Mouse (Mus musculus) MEL (cell line): Measurements from ENCODE around the gene Cldn4. TPM values are rescaled to one million over a fixed set of nuclear protein-coding genes. Genes with fewer than 3 reads are reported as not detected.

Source experiments
- DNase-seq: peaks from one replicate; pipeline ENCODE4 v3.0.0; 2011; ENCODE audit warnings: low read depth, low spot score
- H3K27ac ChIP-seq: 2 replicates; pipeline ENCODE4 v1.5.1; 2012; ENCODE audit warnings: low read depth, mild to moderate bottlenecking, control low read depth, low read length, moderate library complexity; ENCODE audit not compliant: control insufficient read depth
- H3K27me3 ChIP-seq, 2 experiments: fragments of 150-350 bp in 1 of 2; sonication (generic) in 1 of 2; 2 replicates each; pipeline ENCODE4 v1.6.1; 2012; ENCODE audit warnings: low read length in 2 of 2, mild to moderate bottlenecking in 2 of 2, improper control_type of control experiment in 1 of 2, moderate library complexity in 1 of 2; ENCODE audit not compliant: insufficient read depth in 2 of 2, control insufficient read depth in 1 of 2
- H3K36me3 ChIP-seq, 2 experiments: 2 replicates each; pipeline ENCODE4 v1.6.1; 2012 to 2014; ENCODE audit warnings: low read length in 2 of 2, improper control_type of control experiment in 1 of 2, inconsistent platforms in 1 of 2, mild to moderate bottlenecking in 1 of 2; ENCODE audit not compliant: insufficient read depth in 2 of 2, control insufficient read depth in 1 of 2
- H3K4me1 ChIP-seq, 2 experiments: fragments of 150-350 bp in 1 of 2; sonication (generic) in 1 of 2; 2 replicates each; pipeline ENCODE4 v1.6.1; 2012; ENCODE audit warnings: low read length in 2 of 2, improper control_type of control experiment in 1 of 2, mild to moderate bottlenecking in 1 of 2; ENCODE audit not compliant: insufficient read depth in 2 of 2, control insufficient read depth in 1 of 2
- H3K4me3 ChIP-seq, 2 experiments: fragments of 150-350 bp in 1 of 2; sonication (generic) in 1 of 2; 2 replicates each; pipeline ENCODE4 v1.5.1; 2012; ENCODE audit warnings: low read depth in 2 of 2, low read length in 2 of 2, mild to moderate bottlenecking in 2 of 2, moderate library complexity in 2 of 2, control low read depth in 1 of 2, improper control_type of control experiment in 1 of 2; ENCODE audit not compliant: control insufficient read depth in 1 of 2, insufficient read depth in 1 of 2
- H3K79me2 ChIP-seq: 2 replicates; pipeline ENCODE4 v1.6.1; 2012; ENCODE audit warnings: mild to moderate bottlenecking, low read length, moderate library complexity; ENCODE audit not compliant: control insufficient read depth, poor library complexity, insufficient read depth
- H3K9ac ChIP-seq: 2 replicates; pipeline ENCODE4 v1.6.1; 2012; ENCODE audit warnings: low read depth, mild to moderate bottlenecking, control low read depth, low read length, moderate library complexity; ENCODE audit not compliant: control insufficient read depth, poor library complexity, severe bottlenecking
- H3K9me3 ChIP-seq: fragments of 150-350 bp; sonication (generic); replicated peaks from 2 replicates; pipeline ENCODE4 v1.6.1; 2012; ENCODE audit warnings: mild to moderate bottlenecking, low read length, improper control_type of control experiment, moderate library complexity; ENCODE audit not compliant: insufficient read depth
- BHLHE40 ChIP-seq: IDR thresholded peaks from 2 replicates; pipeline ENCODE4 v1.6.1; 2012; ENCODE audit warnings: low read depth, mild to moderate bottlenecking, inconsistent platforms, low read length, improper control_type of control experiment, borderline replicate concordance
- CHD1 ChIP-seq: IDR thresholded peaks from 2 replicates; pipeline ENCODE4 v1.6.1; 2012; ENCODE audit warnings: low read depth, mild to moderate bottlenecking, inconsistent platforms, low read length, improper control_type of control experiment
- CHD2 ChIP-seq: IDR thresholded peaks from 2 replicates; pipeline ENCODE4 v1.6.1; 2011; ENCODE audit warnings: low read length, improper control_type of control experiment
- CTCF ChIP-seq, 3 experiments: IDR thresholded peaks in 2 of 3; conservative IDR thresholded peaks in 1 of 3; 2 replicates each; pipeline ENCODE4 v1.5.1; 2011 to 2012; ENCODE audit warnings: low read length in 3 of 3, low read depth in 2 of 3, mild to moderate bottlenecking in 2 of 3, improper control_type of control experiment in 1 of 3, inconsistent platforms in 1 of 3, mixed read lengths in 1 of 3, moderate library complexity in 1 of 3; ENCODE audit not compliant: control insufficient read depth in 1 of 3, insufficient read depth in 1 of 3, poor library complexity in 1 of 3, severe bottlenecking in 1 of 3
- E2F4 ChIP-seq: IDR thresholded peaks from 2 replicates; pipeline ENCODE4 v1.6.1; 2011; ENCODE audit warnings: low read depth, low read length, improper control_type of control experiment, borderline replicate concordance
- ELF1 ChIP-seq: IDR thresholded peaks from 2 replicates; pipeline ENCODE4 v1.6.1; 2014; ENCODE audit warnings: low read depth, mild to moderate bottlenecking, inconsistent platforms, low read length, improper control_type of control experiment, moderate library complexity
- EP300 ChIP-seq, 2 experiments: IDR thresholded peaks; 2 replicates each; pipeline ENCODE4 v1.6.1; 2011; ENCODE audit warnings: improper control_type of control experiment in 2 of 2, low read length in 2 of 2, low read depth in 1 of 2, mild to moderate bottlenecking in 1 of 2
- ETS1 ChIP-seq: IDR thresholded peaks from 2 replicates; pipeline ENCODE4 v1.6.1; 2012; ENCODE audit warnings: low read depth, mild to moderate bottlenecking, inconsistent platforms, low read length, improper control_type of control experiment, moderate library complexity
- GABPA ChIP-seq: IDR thresholded peaks from 2 replicates; pipeline ENCODE4 v1.6.1; 2012; ENCODE audit warnings: low read depth, mild to moderate bottlenecking, inconsistent platforms, low read length, improper control_type of control experiment, moderate library complexity
- GATA1 ChIP-seq: IDR thresholded peaks from 2 replicates; pipeline ENCODE4 v1.6.1; 2011; ENCODE audit warnings: low read depth, low read length, improper control_type of control experiment
- JUND ChIP-seq: IDR thresholded peaks from 2 replicates; pipeline ENCODE4 v1.6.1; 2011; ENCODE audit warnings: low read depth, mild to moderate bottlenecking, improper control_type of control experiment, low read length
- MAX ChIP-seq: IDR thresholded peaks from 2 replicates; pipeline ENCODE4 v1.6.1; 2011; ENCODE audit warnings: low read length, improper control_type of control experiment
- MAZ ChIP-seq: IDR thresholded peaks from 2 replicates; pipeline ENCODE4 v1.6.1; 2012; ENCODE audit warnings: low read depth, mild to moderate bottlenecking, inconsistent platforms, low read length, improper control_type of control experiment
- MEF2A ChIP-seq: IDR thresholded peaks from 2 replicates; pipeline ENCODE4 v1.6.1; 2014; ENCODE audit warnings: low read depth, mild to moderate bottlenecking, inconsistent platforms, low read length, improper control_type of control experiment; ENCODE audit not compliant: poor library complexity, insufficient replicate concordance, severe bottlenecking; ENCODE audit errors: extremely low read depth
- MXI1 ChIP-seq: IDR thresholded peaks from 2 replicates; pipeline ENCODE4 v1.6.1; 2011; ENCODE audit warnings: mild to moderate bottlenecking, low read depth, low read length, improper control_type of control experiment
- MYB ChIP-seq: IDR thresholded peaks from 2 replicates; pipeline ENCODE4 v1.6.1; 2011; ENCODE audit warnings: mild to moderate bottlenecking, low read depth, low read length, improper control_type of control experiment
- MYC ChIP-seq: IDR thresholded peaks from 2 replicates; pipeline ENCODE4 v1.6.1; 2011; ENCODE audit warnings: low read depth, mild to moderate bottlenecking, low read length, improper control_type of control experiment, moderate library complexity
- NELFE ChIP-seq: IDR thresholded peaks from 2 replicates; pipeline ENCODE4 v1.6.1; 2011; ENCODE audit warnings: low read depth, low read length, improper control_type of control experiment
- NRF1 ChIP-seq: IDR thresholded peaks from 2 replicates; pipeline ENCODE4 v1.6.1; 2014; ENCODE audit warnings: low read depth, mild to moderate bottlenecking, inconsistent platforms, low read length, improper control_type of control experiment, moderate library complexity; ENCODE audit not compliant: poor library complexity, insufficient read depth, severe bottlenecking
- POLR2A ChIP-seq, 2 experiments: IDR thresholded peaks; 2 replicates each; pipeline ENCODE4 v1.6.1; 2011 to 2012; ENCODE audit warnings: low read length in 2 of 2, mild to moderate bottlenecking in 2 of 2, control low read depth in 1 of 2, improper control_type of control experiment in 1 of 2, low read depth in 1 of 2, moderate library complexity in 1 of 2; ENCODE audit not compliant: control insufficient read depth in 1 of 2, insufficient read depth in 1 of 2, poor library complexity in 1 of 2
- POLR2AphosphoS2 ChIP-seq: IDR thresholded peaks from 2 replicates; pipeline ENCODE4 v1.6.1; 2011; ENCODE audit warnings: low read length, improper control_type of control experiment
- RAD21 ChIP-seq: IDR thresholded peaks from 2 replicates; pipeline ENCODE4 v1.6.1; 2011; ENCODE audit warnings: mild to moderate bottlenecking, low read depth, low read length, improper control_type of control experiment
- RCOR1 ChIP-seq: IDR thresholded peaks from 2 replicates; pipeline ENCODE4 v1.6.1; 2012; ENCODE audit warnings: low read depth, mild to moderate bottlenecking, inconsistent platforms, low read length, improper control_type of control experiment
- SIN3A ChIP-seq: IDR thresholded peaks from 2 replicates; pipeline ENCODE4 v1.6.1; 2012; ENCODE audit warnings: low read length, improper control_type of control experiment, inconsistent platforms
- SMC3 ChIP-seq: IDR thresholded peaks from 2 replicates; pipeline ENCODE4 v1.6.1; 2011; ENCODE audit warnings: low read depth, low read length, improper control_type of control experiment
- TAL1 ChIP-seq: IDR thresholded peaks from 2 replicates; pipeline ENCODE4 v1.6.1; 2012; ENCODE audit warnings: mild to moderate bottlenecking, inconsistent platforms, low read length, moderate library complexity, mixed read lengths
- TBP ChIP-seq: IDR thresholded peaks from 2 replicates; pipeline ENCODE4 v1.8.0; 2011; ENCODE audit warnings: low read depth, low read length, improper control_type of control experiment
- UBTF ChIP-seq: IDR thresholded peaks from 2 replicates; pipeline ENCODE4 v1.6.1; 2012; ENCODE audit warnings: low read depth, mild to moderate bottlenecking, inconsistent platforms, low read length, improper control_type of control experiment, moderate library complexity, borderline replicate concordance; ENCODE audit not compliant: insufficient read depth
- USF1 ChIP-seq: IDR thresholded peaks from 2 replicates; pipeline ENCODE4 v1.6.1; 2014; ENCODE audit warnings: low read depth, mild to moderate bottlenecking, inconsistent platforms, low read length, improper control_type of control experiment, moderate library complexity
- USF2 ChIP-seq, 2 experiments: IDR thresholded peaks; 2 replicates each; pipeline ENCODE4 v1.6.1; 2011 to 2012; ENCODE audit warnings: improper control_type of control experiment in 2 of 2, low read length in 2 of 2, borderline replicate concordance in 1 of 2, inconsistent platforms in 1 of 2, low read depth in 1 of 2, mild to moderate bottlenecking in 1 of 2; ENCODE audit not compliant: insufficient read depth in 1 of 2
- ZC3H11A ChIP-seq: IDR thresholded peaks from 2 replicates; pipeline ENCODE4 v1.6.1; 2012; ENCODE audit warnings: low read depth, mild to moderate bottlenecking, inconsistent platforms, low read length, improper control_type of control experiment
- ZKSCAN1 ChIP-seq: IDR thresholded peaks from 2 replicates; pipeline ENCODE4 v1.6.1; 2012; ENCODE audit warnings: low read depth, mild to moderate bottlenecking, inconsistent platforms, low read length, improper control_type of control experiment, moderate library complexity
- ZMIZ1 ChIP-seq: IDR thresholded peaks from 2 replicates; pipeline ENCODE4 v1.6.1; 2012; ENCODE audit warnings: low read depth, mild to moderate bottlenecking, inconsistent platforms, low read length, improper control_type of control experiment, moderate library complexity
- ZNF384 ChIP-seq: IDR thresholded peaks from 2 replicates; pipeline ENCODE4 v1.6.1; 2012; ENCODE audit warnings: low read depth, mild to moderate bottlenecking, inconsistent platforms, low read length, improper control_type of control experiment
- polyA plus RNA-seq, 2 experiments: library from polyadenylated mRNA; stranded (reverse) in 1 of 2; unstranded in 1 of 2; fragments of >175 nt in 1 of 2; fragments of >200 nt in 1 of 2; gene quantifications; 2 replicates each; pipeline versions ENCODE4 v1.2.1 to v1.2.4; 2012; ENCODE audit warnings: low replicate concordance in 2 of 2, low read depth in 1 of 2; ENCODE audit not compliant: insufficient read length in 2 of 2, insufficient read depth in 1 of 2, missing spikeins in 1 of 2
- total RNA-seq: library from RNA; depleted of rRNA; stranded (reverse); fragments of 300-350 nt; gene quantifications from 2 replicates; pipeline ENCODE4 v1.2.3, GENCODE M21; 2012

The Cldn4 gene
- total and polyA plus RNA-seq, 3 experiments = 0.04 to 0.08 TPM; not detected in 1

GRCm38 (mm10) chr5:134918071-134918832 lies 28.5 kb downstream of the Cldn4 start (continued):
- TF ChIP-seq MXI1 (no peak), ELF1 (no peak), CHD1 (no peak)
- TF ChIP-seq, all 39 proteins: peak for 11

- Histone ChIP-seq H3K4me1 (peaks cover 26 to 56% of the 10 kb centered on the region in 2 experiments), H3K9ac (peak within 1 kb of the TSS; percentile 36), H3K36me3 (peaks cover 0 to 39% of the 10 kb centered on the region in 2 experiments; a peak in 2 of 4 replicates), H3K27ac (peak within 1 kb of the TSS; percentile 50), H3K9me3 (no peaks in the 10 kb centered on the region), H3K27me3 (no peaks in the 10 kb centered on the region), H3K4me3 (peak within 1 kb of the TSS; percentile 19 to 26), H3K79me2 (no peaks in the 10 kb centered on the region)
- peak; percentile 87 for DNase-seq
- peak in 1 of 2 experiments; percentile 54; a peak in 1 of 4 replicates for TF ChIP-seq POLR2A (IDR thresholded peaks at IDR 0.05; ENCODE audit: control insufficient read depth in 1 of 2, insufficient read depth in 1 of 2, low read depth in 1 of 2, low read length in 2 of 2, poor library complexity in 1 of 2)
- peak; percentile 71 for TF ChIP-seq TAL1
- no peak for TF ChIP-seq ZMIZ1
- no peak for TF ChIP-seq ZNF384
- TF ChIP-seq USF2 (IDR thresholded peaks at IDR 0.05; ENCODE audit: borderline replicate concordance in 1 of 2, insufficient read depth in 1 of 2, low read depth in 1 of 2, low read length in 2 of 2) = no peak
- TF ChIP-seq MAX = no peak
- TF ChIP-seq ETS1 = no peak
- no peak for TF ChIP-seq POLR2AphosphoS2
- no peak for TF ChIP-seq SMC3
- 0 out of 2 replicates have a peak, but pooled peaks have one; percentile 36 for TF ChIP-seq TBP
- no peak for TF ChIP-seq RAD21
- no peak for TF ChIP-seq BHLHE40
- no peak for TF ChIP-seq MAZ
- TF ChIP-seq ZKSCAN1 = no peak
- TF ChIP-seq CHD2 = no peak
- no peak for TF ChIP-seq USF1
- TF ChIP-seq E2F4 = no peak
- TF ChIP-seq EP300 (IDR thresholded peaks at IDR 0.05; ENCODE audit: low read depth in 1 of 2, low read length in 2 of 2) = peak in 1 of 2 experiments; percentile 71; a peak in 2 of 4 replicates
- TF ChIP-seq CHD1 = no peak
- no peak for TF ChIP-seq ZC3H11A
- no peak for TF ChIP-seq GATA1
- peak; percentile 64 for TF ChIP-seq NRF1
- TF ChIP-seq GABPA = no peak
- TF ChIP-seq SIN3A = no peak; the same call in 1 of the 2 replicates
- no peak for TF ChIP-seq JUND
- TF ChIP-seq NELFE = 0 out of 2 replicates have a peak, but pooled peaks have one; percentile 27
- TF ChIP-seq CTCF (IDR thresholded peaks at IDR 0.05 in 2 of 3, conservative IDR thresholded peaks at IDR 0.05 in 1 of 3; ENCODE audit: control insufficient read depth in 1 of 3, insufficient read depth in 1 of 3, low read depth in 2 of 3, low read length in 3 of 3, poor library complexity in 1 of 3, severe bottlenecking in 1 of 3) = no peak
- no peak for TF ChIP-seq MXI1
- TF ChIP-seq MYC = no peak
- no peak for TF ChIP-seq RCOR1
- no peak for TF ChIP-seq UBTF
- no peak for TF ChIP-seq MEF2A
- no peak for TF ChIP-seq MYB
Measured at GRCm38 (mm10) chr5:134915311-134915710, 31.4 kb downstream of the Cldn4 start, which contains the start of gene Cldn13. Gene Cldn13 (minus strand): TSS chr5:134915526.
